Mouse (Mus musculus) induced T-regulatory cell, adult 2 months (primary cell): ENCODE results near the gene Armc9.

Source experiments
- DNase-seq: peaks from one replicate; pipeline ENCODE4 v3.0.0-alpha.2; 2012; ENCODE audit warnings: low read depth

Gene Armc9

GRCm38 (mm10) chr1:86154133-86154823, at the start of gene Armc9:
Gene Armc9, plus strand, starts transcription at chr1:86154780.
- peak; percentile 98 for DNase-seq

GRCm38 (mm10) chr1:86105054-86105453, 49.5 kb upstream of the Armc9 start:
- no peak for DNase-seq

- DNase-seq: no peak
Measured at GRCm38 (mm10) chr1:86111779-86112178, 42.8 kb upstream of the Armc9 start, which contains the start of gene Htr2b. Gene Htr2b, minus strand, starts transcription at chr1:86111970.

GRCm38 (mm10) chr1:86114141-86114540, 40.4 kb upstream of the Armc9 start:
- no peak for DNase-seq

GRCm38 (mm10) chr1:86119549-86119948, 35.0 kb upstream of the Armc9 start:
- no peak for DNase-seq

GRCm38 (mm10) chr1:86126036-86126435, 28.5 kb upstream of the Armc9 start:
- DNase-seq: no peak

- DNase-seq: no peak
Measured at GRCm38 (mm10) chr1:86133337-86133736, 21.2 kb upstream of the Armc9 start, which contains the start of gene Gm21972. Gene Gm21972, plus strand, starts transcription at chr1:86133637.

- no peak for DNase-seq
Measured at GRCm38 (mm10) chr1:86135315-86135714, 19.3 kb upstream of the Armc9 start.

- DNase-seq: no peak
Measured at GRCm38 (mm10) chr1:86141081-86141480, 13.5 kb upstream of the Armc9 start.

GRCm38 (mm10) chr1:86143165-86143564, 11.4 kb upstream of the Armc9 start:
- no peak for DNase-seq

- no peak for DNase-seq
Measured at GRCm38 (mm10) chr1:86144001-86144944, 10.3 kb upstream of the Armc9 start.

- DNase-seq: no peak
Measured at GRCm38 (mm10) chr1:86146293-86146692, 8.3 kb upstream of the Armc9 start.

GRCm38 (mm10) chr1:86147557-86147956, 7.0 kb upstream of the Armc9 start:
- no peak for DNase-seq

- DNase-seq: no peak
Measured at GRCm38 (mm10) chr1:86148161-86148560, 6.4 kb upstream of the Armc9 start.

- peak; percentile 14 for DNase-seq
Measured at GRCm38 (mm10) chr1:86150929-86151328, 3.7 kb upstream of the Armc9 start.

GRCm38 (mm10) chr1:86151376-86151775, 3.2 kb upstream of the Armc9 start:
- no peak for DNase-seq

- DNase-seq: peak; percentile 50
Measured at GRCm38 (mm10) chr1:86152618-86153017, 2.0 kb upstream of the Armc9 start.

GRCm38 (mm10) chr1:86154824-86155164, 214 bp downstream of the Armc9 start:
- DNase-seq: no peak

- peak; percentile 28 for DNase-seq
Measured at GRCm38 (mm10) chr1:86156075-86156474, 1.5 kb downstream of the Armc9 start.

GRCm38 (mm10) chr1:86156595-86156994, 2.0 kb downstream of the Armc9 start:
- no peak for DNase-seq

- no peak for DNase-seq
Measured at GRCm38 (mm10) chr1:86160059-86160458, 5.5 kb downstream of the Armc9 start.

- DNase-seq: no peak
Measured at GRCm38 (mm10) chr1:86160479-86160878, 5.9 kb downstream of the Armc9 start.

GRCm38 (mm10) chr1:86161061-86161460, 6.5 kb downstream of the Armc9 start:
- DNase-seq: no peak
